ENCODE assay signal across 8 mouse cellular contexts in genomic region chr3:36571361-36571826, GRCm38 (mm10). TPM values are rescaled to one million over a fixed set of nuclear protein-coding genes. Genes with fewer than 3 reads are reported as not detected.
DNase-seq lines count a peak whose midpoint lies in the region; ATAC-seq lines count a peak whose summit lies in the region.

No protein-coding gene starts in this region.

- peak; percentile 43 for ATAC-seq in heart, embryonic 11.5 days (replicated peaks; ENCODE audit: insufficient number of reproducible peaks, low FRiP score, low TSS enrichment)
- no peak; the same call in none of the 2 replicates for ATAC-seq in hindbrain, embryonic 13.5 days (ENCODE audit: low FRiP score)
- ATAC-seq in megakaryocyte-erythroid progenitor cell, adult 5-6 weeks (replicated peaks; ENCODE audit: low FRiP score, low TSS enrichment, poor library complexity, severe bottlenecking): peak; percentile 2; the same call in 1 of the 2 replicates
- ATAC-seq in inflammation-experienced regulatory T-cells, adult 6 months: no peak

- under 1% methylated on average over 46 of the region's 46 CpGs for WGBS in heart, embryonic 11.5 days (ENCODE audit: insufficient replicate concordance)
- under 1% methylated on average over 46 of the region's 46 CpGs for WGBS in hindbrain, embryonic 13.5 days

- H3K27ac ChIP-seq in heart, embryonic 11.5 days (ENCODE audit: low read depth, low read length): peak overlapping the region; percentile 61
- peak overlapping the region; percentile 40; the same call in 1 of the 2 replicates for H3K27ac ChIP-seq in hindbrain, embryonic 13.5 days

- H3K4me3 ChIP-seq in heart, embryonic 11.5 days (ENCODE audit: low read depth, low read length): peak overlapping the region; percentile 79
- peak overlapping the region; percentile 57 for H3K4me3 ChIP-seq in hindbrain, embryonic 13.5 days

- H3K27me3 ChIP-seq in heart, embryonic 11.5 days (ENCODE audit: control insufficient read depth, insufficient read depth, low read length): no peaks in the 10 kb centered on the region
- no peaks in the 10 kb centered on the region for H3K27me3 ChIP-seq in hindbrain, embryonic 13.5 days

- no peak for DNase-seq in heart, adult 18-20 months
- peak; percentile 3 for DNase-seq in urinary bladder, postnatal 14 days (ENCODE audit: low spot score)
- no peak for DNase-seq in urinary bladder, postnatal 4 days (ENCODE audit: low spot score in 2 of 2)
- no peak for DNase-seq in ovary, adult 18-20 months (ENCODE audit: low spot score)

- peak overlapping the region; percentile 89 for H3K4me2 ChIP-seq in heart, embryonic 11.5 days
- peak overlapping the region; percentile 100 for H3K4me2 ChIP-seq in hindbrain, embryonic 13.5 days

- H3K9me3 ChIP-seq in heart, embryonic 11.5 days (replicated peaks; ENCODE audit: control insufficient read depth, low read length): no peaks in the 10 kb centered on the region
- no peaks in the 10 kb centered on the region for H3K9me3 ChIP-seq in hindbrain, embryonic 13.5 days

- H3K4me1 ChIP-seq in heart, embryonic 11.5 days (ENCODE audit: control insufficient read depth, insufficient read depth, low read length): peaks cover 12% of the 10 kb centered on the region
- H3K4me1 ChIP-seq in hindbrain, embryonic 13.5 days (replicated peaks): peaks cover 22% of the 10 kb centered on the region

- H3K9ac ChIP-seq in heart, embryonic 11.5 days (ENCODE audit: low read depth, low read length): peak overlapping the region; percentile 84
- peak overlapping the region; percentile 72 for H3K9ac ChIP-seq in hindbrain, embryonic 13.5 days

- H3K36me3 ChIP-seq in heart, embryonic 11.5 days (ENCODE audit: control insufficient read depth, insufficient read depth, low read length): peaks cover 26% of the 10 kb centered on the region
- peaks cover 31% of the 10 kb centered on the region for H3K36me3 ChIP-seq in hindbrain, embryonic 13.5 days

RNA-seq across cellular contexts. Expression of gene Ccna2, which starts 0.6 kb away (rescaled TPM):
- polyA plus RNA-seq in heart, embryonic 11.5 days (2014; fragmentation: Nextera tagmentation; extraction: Ambion mirVana): 205 and 212 TPM in 2 replicates
- under 1 TPM; 0.51 to 0.99 TPM for total RNA-seq in heart, adult 18-20 months (2021)
- polyA plus RNA-seq in hindbrain, embryonic 13.5 days (2015; fragmentation: Nextera tagmentation; extraction: Ambion mirVana): 44.0 TPM in 2 replicates
- 167 and 202 TPM in 2 replicates for total RNA-seq in megakaryocyte-erythroid progenitor cell, adult 5-6 weeks (2014; fragmentation: Nextera tagmentation)
- 173 and 226 TPM in 2 replicates for total RNA-seq in megakaryocyte-erythroid progenitor cell, adult 5-6 weeks (2017)
- polyA plus RNA-seq in inflammation-experienced regulatory T-cells, adult 6 months (2017; shearing (Covaris generic)): 10 to 100 TPM in 1 of 3 experiments, 1 to 10 TPM in 2; 2.7 to 42.2 (median 4.1) TPM

RNA-seq across cellular contexts. Expression of gene Exosc9, which starts 19.0 kb away (rescaled TPM):
- 56.4 and 58.5 TPM in 2 replicates for polyA plus RNA-seq in heart, embryonic 11.5 days (2014; fragmentation: Nextera tagmentation; extraction: Ambion mirVana)
- 10 to 100 TPM; 19.1 to 19.9 TPM for total RNA-seq in heart, adult 18-20 months (2021)
- polyA plus RNA-seq in hindbrain, embryonic 13.5 days (2015; fragmentation: Nextera tagmentation; extraction: Ambion mirVana): 84.8 and 88.7 TPM in 2 replicates
- 57.8 and 68.1 TPM in 2 replicates for total RNA-seq in megakaryocyte-erythroid progenitor cell, adult 5-6 weeks (2014; fragmentation: Nextera tagmentation)
- 117 and 135 TPM in 2 replicates for total RNA-seq in megakaryocyte-erythroid progenitor cell, adult 5-6 weeks (2017)
- 10 to 100 TPM; 44.0 to 62.2 (median 49.6) TPM for polyA plus RNA-seq in inflammation-experienced regulatory T-cells, adult 6 months (2017; shearing (Covaris generic))

RNA-seq across cellular contexts. Expression of gene Bbs7, which starts 41.9 kb away (rescaled TPM):
- polyA plus RNA-seq in heart, embryonic 11.5 days (2014; fragmentation: Nextera tagmentation; extraction: Ambion mirVana): 9.4 and 10.2 TPM in 2 replicates
- 1 to 10 TPM; 5.8 to 9.1 TPM for total RNA-seq in heart, adult 18-20 months (2021)
- 21.7 and 22.8 TPM in 2 replicates for polyA plus RNA-seq in hindbrain, embryonic 13.5 days (2015; fragmentation: Nextera tagmentation; extraction: Ambion mirVana)
- 2.4 and 3.4 TPM in 2 replicates for total RNA-seq in megakaryocyte-erythroid progenitor cell, adult 5-6 weeks (2014; fragmentation: Nextera tagmentation)
- total RNA-seq in megakaryocyte-erythroid progenitor cell, adult 5-6 weeks (2017): 3.7 and 4.7 TPM in 2 replicates
- polyA plus RNA-seq in inflammation-experienced regulatory T-cells, adult 6 months (2017; shearing (Covaris generic)): 1 to 10 TPM in 1 of 3 experiments, under 1 TPM in 1, not detected in 1; 0.39 to 1.0 TPM

RNA-seq across cellular contexts. Expression of gene Gm11549, which starts 49.8 kb away (rescaled TPM):
- polyA plus RNA-seq in heart, embryonic 11.5 days (2014; fragmentation: Nextera tagmentation; extraction: Ambion mirVana): 0.14 and 0.16 TPM in 2 replicates
- not detected for total RNA-seq in heart, adult 18-20 months (2021)
- 0.38 and 0.53 TPM in 2 replicates for polyA plus RNA-seq in hindbrain, embryonic 13.5 days (2015; fragmentation: Nextera tagmentation; extraction: Ambion mirVana)
- total RNA-seq in megakaryocyte-erythroid progenitor cell, adult 5-6 weeks (2014; fragmentation: Nextera tagmentation): not detected in 2 replicates
- not detected in 2 replicates for total RNA-seq in megakaryocyte-erythroid progenitor cell, adult 5-6 weeks (2017)
- not detected for polyA plus RNA-seq in inflammation-experienced regulatory T-cells, adult 6 months (2017; shearing (Covaris generic))

Comparison
In these comparisons a context has a peak if more than half of its experiments do, and no peak if none do; other contexts are left out.
1. ATAC-seq: peak in heart, embryonic 11.5 days (single experiment) and megakaryocyte-erythroid progenitor cell, adult 5-6 weeks (single experiment); none in hindbrain, embryonic 13.5 days (single experiment) and inflammation-experienced regulatory T-cells, adult 6 months (single experiment).